Mouse (Mus musculus): ENCODE measurements around the gene Irgq. TPM values are rescaled to one million over a fixed set of nuclear protein-coding genes. Genes with fewer than 3 reads are reported as not detected.
"Not testable (repeated sequence)": the region's sequence is repeated elsewhere in the genome, so short reads cannot be mapped to it uniquely, and the experiment has no call there.

The Irgq gene
- polyA plus RNA-seq, 1 experiment from 2014 or later, result 28.0 TPM

GRCm38 (mm10) chr7:24506838-24507725, 23.4 kb upstream of the Irgq start, which contains the start of gene Zfp428:
Gene Zfp428, plus strand, starts transcription at chr7:24507006.
- Histone ChIP-seq H3K4me3 (replicated peaks; ENCODE audit: low read length) (peak within 1 kb of the TSS; percentile 69), H3K36me3 (replicated peaks; ENCODE audit: control insufficient read depth, insufficient read depth) (peaks cover 34% of the 10 kb centered on the region), H3K4me1 (replicated peaks; ENCODE audit: control insufficient read depth, insufficient read depth, low read length) (peaks cover 27% of the 10 kb centered on the region), H3K27ac (peak within 1 kb of the TSS; percentile 100), H3K9ac (peak within 1 kb of the TSS; percentile 91), H3K4me2 (replicated peaks) (peak within 1 kb of the TSS; percentile 81), H3K9me3 (ENCODE audit: control insufficient read depth, low read length) (no peaks in the 10 kb centered on the region), H3K27me3 (ENCODE audit: control insufficient read depth, insufficient read depth, low read length) (no peaks in the 10 kb centered on the region)
- WGBS, result under 1% methylated on average over 80 of the region's 84 CpGs
- DNase-seq (ENCODE audit: low spot score), result peak; percentile 92
- ATAC-seq (ENCODE audit: low FRiP score), result peak; percentile 91

GRCm38 (mm10) chr7:24507726-24508114, 22.8 kb upstream of the Irgq start:
- peak overlapping the region; percentile 100 for H3K27ac ChIP-seq
- no peaks in the 10 kb centered on the region for H3K27me3 ChIP-seq (ENCODE audit: control insufficient read depth, insufficient read depth, low read length)
- H3K9ac ChIP-seq, result peak overlapping the region; percentile 91
- ATAC-seq (ENCODE audit: low FRiP score) (peak; percentile 12; the same call in 1 of the 2 replicates), DNase-seq (ENCODE audit: low spot score) (peak; percentile 57)
- H3K4me2 ChIP-seq (replicated peaks), result peak overlapping the region; percentile 81
- 1% methylated on average over 20 of the region's 20 CpGs for WGBS
- no peaks in the 10 kb centered on the region for H3K9me3 ChIP-seq (ENCODE audit: control insufficient read depth, low read length)
- peaks cover 27% of the 10 kb centered on the region for H3K4me1 ChIP-seq (replicated peaks; ENCODE audit: control insufficient read depth, insufficient read depth, low read length)
- H3K4me3 ChIP-seq (replicated peaks; ENCODE audit: low read length), result peak overlapping the region; percentile 69
- H3K36me3 ChIP-seq (replicated peaks; ENCODE audit: control insufficient read depth, insufficient read depth), result peaks cover 32% of the 10 kb centered on the region

DNA sequence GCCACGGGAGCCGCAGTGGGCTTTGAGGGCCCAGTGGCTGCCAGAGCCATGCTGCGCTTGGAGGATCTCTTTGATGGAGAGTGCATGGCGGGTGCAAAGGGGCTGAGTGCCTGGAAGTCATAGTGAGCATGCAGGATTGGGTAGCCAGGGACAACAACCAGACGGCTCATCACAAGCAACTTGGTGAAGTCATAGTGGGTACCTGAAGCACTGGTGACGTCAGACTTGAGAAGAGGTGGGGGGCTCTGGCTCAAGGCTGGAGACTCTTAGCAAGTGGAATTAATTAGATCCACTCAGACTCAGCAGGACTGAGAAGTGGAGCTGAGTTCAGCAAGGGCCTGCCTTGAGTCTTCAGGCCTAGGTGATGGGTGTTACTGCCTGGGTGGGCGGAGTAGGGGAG, 18.1 kb upstream of the Irgq start, which contains the start of gene AC161166.1:
Gene AC161166.1, minus strand, starts transcription at position 101 of the 400 bp plus-strand sequence.
- whole genome bisulfite sequencing, result 88% methylated on average over 7 of the region's 7 CpGs
- no peak within 1 kb of the TSS for H3K9ac ChIP-seq
- DNase-seq (ENCODE audit: low spot score) (no peak), ATAC-seq (ENCODE audit: low FRiP score) (no peak)
- H3K27me3 ChIP-seq (ENCODE audit: control insufficient read depth, insufficient read depth, low read length), result no peaks in the 10 kb centered on the region
- no peak within 1 kb of the TSS for H3K4me3 ChIP-seq (replicated peaks; ENCODE audit: low read length)
- H3K4me2 ChIP-seq (replicated peaks), result no peak within 1 kb of the TSS
- H3K4me1 ChIP-seq (replicated peaks; ENCODE audit: control insufficient read depth, insufficient read depth, low read length), result peaks cover 14% of the 10 kb centered on the region; the same call in 1 of the 2 replicates
- no peaks in the 10 kb centered on the region for H3K9me3 ChIP-seq (ENCODE audit: control insufficient read depth, low read length)
- H3K36me3 ChIP-seq (replicated peaks; ENCODE audit: control insufficient read depth, insufficient read depth), result peaks cover 53% of the 10 kb centered on the region
- no peak within 1 kb of the TSS for H3K27ac ChIP-seq

DNA sequence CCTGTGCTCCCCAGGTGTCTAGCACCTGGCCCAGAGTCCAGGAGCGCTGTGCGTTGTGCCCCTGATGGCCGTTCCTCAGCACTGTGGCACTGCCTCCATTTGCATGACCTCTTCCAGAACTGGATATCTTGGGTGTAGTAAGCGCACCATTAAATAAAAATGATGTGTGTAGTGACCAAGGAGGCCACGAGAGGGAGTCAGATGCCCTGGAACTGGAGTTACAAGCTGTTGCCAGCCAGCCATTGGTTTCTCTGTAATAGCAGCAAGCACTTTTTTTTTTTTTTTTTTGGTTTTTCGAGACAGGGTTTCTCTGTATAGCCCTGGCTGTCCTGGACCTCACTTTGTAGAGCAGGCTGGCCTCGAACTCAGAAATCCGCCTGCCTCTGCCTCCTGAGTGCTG, 14.2 kb upstream of the Irgq start:
- 61% methylated on average over 8 of the region's 8 CpGs for WGBS
- H3K4me3 ChIP-seq (replicated peaks; ENCODE audit: low read length); H3K27me3 ChIP-seq (ENCODE audit: control insufficient read depth, insufficient read depth, low read length); H3K4me2 ChIP-seq (replicated peaks); H3K9ac ChIP-seq; ATAC-seq (ENCODE audit: low FRiP score); H3K9me3 ChIP-seq (ENCODE audit: control insufficient read depth, low read length); H3K27ac ChIP-seq; DNase-seq (ENCODE audit: low spot score); H3K4me1 ChIP-seq (replicated peaks; ENCODE audit: control insufficient read depth, insufficient read depth, low read length): not testable (repeated sequence)
- H3K36me3 ChIP-seq (replicated peaks; ENCODE audit: control insufficient read depth, insufficient read depth), result peaks cover 56% of the 10 kb centered on the region

DNA sequence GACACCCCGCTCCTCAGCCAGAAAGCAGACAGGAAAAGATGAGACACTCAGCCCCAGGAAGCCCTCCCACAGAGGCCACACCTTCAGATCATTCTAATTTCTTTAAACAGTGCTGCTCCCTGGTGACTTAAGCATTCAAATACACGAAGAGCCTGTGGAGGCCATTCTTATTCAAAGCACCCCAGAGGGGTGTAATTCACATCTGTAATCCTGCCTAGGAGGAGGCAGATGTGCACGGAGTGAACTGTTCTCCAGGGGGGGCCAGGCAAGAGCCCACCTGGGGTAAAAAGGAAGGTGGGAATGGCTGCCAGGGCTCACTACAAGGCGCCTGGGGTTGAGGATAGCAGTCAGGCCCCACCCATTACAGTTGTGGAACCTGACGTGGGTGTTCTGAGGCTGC, 13.4 kb upstream of the Irgq start:
- Histone ChIP-seq H3K4me2 (replicated peaks) (no peak overlapping the region), H3K4me3 (replicated peaks; ENCODE audit: low read length) (no peak overlapping the region), H3K9ac (no peak overlapping the region), H3K27me3 (ENCODE audit: control insufficient read depth, insufficient read depth, low read length) (no peaks in the 10 kb centered on the region), H3K36me3 (replicated peaks; ENCODE audit: control insufficient read depth, insufficient read depth) (peaks cover 49% of the 10 kb centered on the region), H3K27ac (no peak overlapping the region), H3K4me1 (replicated peaks; ENCODE audit: control insufficient read depth, insufficient read depth, low read length) (no peaks in the 10 kb centered on the region), H3K9me3 (ENCODE audit: control insufficient read depth, low read length) (no peaks in the 10 kb centered on the region)
- DNase-seq (ENCODE audit: low spot score) (no peak), ATAC-seq (ENCODE audit: low FRiP score) (no peak)
- WGBS, result 29% methylated on average over 5 of the region's 5 CpGs

GRCm38 (mm10) chr7:24517654-24518053, 12.8 kb upstream of the Irgq start:
- H3K4me1 ChIP-seq (replicated peaks; ENCODE audit: control insufficient read depth, insufficient read depth, low read length), result no peaks in the 10 kb centered on the region
- peak overlapping the region; percentile 41; the same call in 1 of the 2 replicates for H3K27ac ChIP-seq
- H3K27me3 ChIP-seq (ENCODE audit: control insufficient read depth, insufficient read depth, low read length), result no peaks in the 10 kb centered on the region
- 43% methylated on average over 6 of the region's 6 CpGs for WGBS
- peaks cover 44% of the 10 kb centered on the region for H3K36me3 ChIP-seq (replicated peaks; ENCODE audit: control insufficient read depth, insufficient read depth)
- no peak overlapping the region for H3K9ac ChIP-seq
- no peak overlapping the region for H3K4me3 ChIP-seq (replicated peaks; ENCODE audit: low read length)
- ATAC-seq (ENCODE audit: low FRiP score) (no peak), DNase-seq (ENCODE audit: low spot score) (no peak)
- H3K4me2 ChIP-seq (replicated peaks), result no peak overlapping the region
- no peaks in the 10 kb centered on the region for H3K9me3 ChIP-seq (ENCODE audit: control insufficient read depth, low read length)

- no peaks in the 10 kb centered on the region for H3K9me3 ChIP-seq (ENCODE audit: control insufficient read depth, low read length)
- H3K9ac ChIP-seq, result no peak overlapping the region
- H3K4me1 ChIP-seq (replicated peaks; ENCODE audit: control insufficient read depth, insufficient read depth, low read length), result no peaks in the 10 kb centered on the region
- peaks cover 34% of the 10 kb centered on the region for H3K36me3 ChIP-seq (replicated peaks; ENCODE audit: control insufficient read depth, insufficient read depth)
- H3K27ac ChIP-seq, result no peak overlapping the region
- no peak overlapping the region for H3K4me3 ChIP-seq (replicated peaks; ENCODE audit: low read length)
- 42% methylated on average over 3 of the region's 3 CpGs for WGBS
- no peak for DNase-seq (ENCODE audit: low spot score)
- ATAC-seq (ENCODE audit: low FRiP score), result no peak
- no peaks in the 10 kb centered on the region for H3K27me3 ChIP-seq (ENCODE audit: control insufficient read depth, insufficient read depth, low read length)
- no peak overlapping the region for H3K4me2 ChIP-seq (replicated peaks)
Observed at GRCm38 (mm10) chr7:24519130-24519529, 11.4 kb upstream of the Irgq start.

GRCm38 (mm10) chr7:24520054-24520453, 10.4 kb upstream of the Irgq start:
- not testable (repeated sequence) for DNase-seq (ENCODE audit: low spot score); H3K27ac ChIP-seq; H3K9ac ChIP-seq; H3K4me3 ChIP-seq (replicated peaks; ENCODE audit: low read length); H3K9me3 ChIP-seq (ENCODE audit: control insufficient read depth, low read length); H3K27me3 ChIP-seq (ENCODE audit: control insufficient read depth, insufficient read depth, low read length); ATAC-seq (ENCODE audit: low FRiP score); H3K4me1 ChIP-seq (replicated peaks; ENCODE audit: control insufficient read depth, insufficient read depth, low read length); H3K4me2 ChIP-seq (replicated peaks)
- 77% methylated on average over 9 of the region's 10 CpGs for WGBS
- peaks cover 26% of the 10 kb centered on the region for H3K36me3 ChIP-seq (replicated peaks; ENCODE audit: control insufficient read depth, insufficient read depth)

- Histone ChIP-seq H3K4me2 (replicated peaks) (no peak overlapping the region), H3K4me1 (replicated peaks; ENCODE audit: control insufficient read depth, insufficient read depth, low read length) (no peaks in the 10 kb centered on the region), H3K9ac (no peak overlapping the region), H3K36me3 (replicated peaks; ENCODE audit: control insufficient read depth, insufficient read depth) (peaks cover 9% of the 10 kb centered on the region; the same call in 1 of the 2 replicates), H3K27me3 (ENCODE audit: control insufficient read depth, insufficient read depth, low read length) (no peaks in the 10 kb centered on the region), H3K27ac (no peak overlapping the region), H3K4me3 (replicated peaks; ENCODE audit: low read length) (no peak overlapping the region), H3K9me3 (ENCODE audit: control insufficient read depth, low read length) (no peaks in the 10 kb centered on the region)
- WGBS, result 59% methylated on average over 5 of the region's 5 CpGs
- ATAC-seq (ENCODE audit: low FRiP score) (no peak), DNase-seq (ENCODE audit: low spot score) (no peak)
Observed at GRCm38 (mm10) chr7:24522805-24523204, 7.7 kb upstream of the Irgq start.

All from hindbrain, embryonic 14.5 days (tissue).